Mouse (Mus musculus) lung, embryonic 14.5 days (tissue): ENCODE results near the gene Rps6ka1. TPM values are rescaled to one million over a fixed set of nuclear protein-coding genes. Genes with fewer than 3 reads are reported as not detected.
A peak's percentile ranks its signal among the peaks of the same experiment; 100 is the strongest.

Experiments
- ATAC-seq: fragments of 200-750 bp; cut with Nextera tagmentation; 2 replicates; pipeline ENCODE4 v1.8.0; 2017; ENCODE audit warnings: mild to moderate bottlenecking, moderate TSS enrichment, moderate library complexity; ENCODE audit not compliant: insufficient read depth
- DNase-seq: peaks from one replicate; pipeline ENCODE4 v3.0.0-alpha.2; 2015
- H3K27ac ChIP-seq: fragments of 300-500 bp; sonication (generic); 2 replicates; pipeline ENCODE4 v1.5.1; 2014; ENCODE audit warnings: low read depth, mild to moderate bottlenecking, moderate library complexity
- H3K27me3 ChIP-seq: fragments of 300-500 bp; sonication (generic); 2 replicates; pipeline ENCODE4 v1.6.1; 2014; ENCODE audit warnings: low read length, control low read depth; ENCODE audit not compliant: insufficient read depth
- H3K36me3 ChIP-seq: fragments of 300-500 bp; sonication (generic); 2 replicates; pipeline ENCODE4 v1.6.1; 2014; ENCODE audit warnings: control low read depth; ENCODE audit not compliant: insufficient read depth
- H3K4me1 ChIP-seq: fragments of 300-500 bp; sonication (generic); 2 replicates; pipeline ENCODE4 v1.6.1; 2014; ENCODE audit warnings: antibody characterized with exemption, control low read depth; ENCODE audit not compliant: insufficient read depth
- H3K4me2 ChIP-seq: fragments of 300-500 bp; sonication (generic); 2 replicates; pipeline ENCODE4 v1.6.1; 2014; ENCODE audit warnings: mild to moderate bottlenecking
- H3K4me3 ChIP-seq: fragments of 300-500 bp; sonication (generic); 2 replicates; pipeline ENCODE4 v1.5.1; 2014; ENCODE audit warnings: low read depth, low read length
- H3K9ac ChIP-seq: fragments of 300-500 bp; sonication (generic); 2 replicates; pipeline ENCODE4 v1.6.1; 2014
- H3K9me3 ChIP-seq: fragments of 300-500 bp; sonication (generic); 2 replicates; pipeline ENCODE4 v1.6.1; 2016; ENCODE audit warnings: low read depth, low read length, control low read depth
- CTCF ChIP-seq: IDR thresholded peaks from 2 replicates; pipeline ENCODE4 v1.5.1; 2016; ENCODE audit warnings: antibody characterized with exemption, low read depth
- WGBS: fragments of 180-500 bp; shearing (Covaris S2); extraction: QIAGEN DNeasy Blood & Tissue Kit; methylation state at CpG from one replicate; pipeline ENCODE4 v1.1.7; 2014; 5-methylcytosine and 5-hydroxymethylcytosine counted together
- polyA plus RNA-seq: library from polyadenylated mRNA; unstranded; fragments of >200 nt; fragmentation: Nextera tagmentation; extraction: Ambion mirVana; gene quantifications from 2 replicates; pipeline ENCODE4 v1.2.1, GENCODE M21; 2014

Gene Rps6ka1
- polyA plus RNA-seq, 1 experiment from 2014 or later, result 49.5 TPM

DNA sequence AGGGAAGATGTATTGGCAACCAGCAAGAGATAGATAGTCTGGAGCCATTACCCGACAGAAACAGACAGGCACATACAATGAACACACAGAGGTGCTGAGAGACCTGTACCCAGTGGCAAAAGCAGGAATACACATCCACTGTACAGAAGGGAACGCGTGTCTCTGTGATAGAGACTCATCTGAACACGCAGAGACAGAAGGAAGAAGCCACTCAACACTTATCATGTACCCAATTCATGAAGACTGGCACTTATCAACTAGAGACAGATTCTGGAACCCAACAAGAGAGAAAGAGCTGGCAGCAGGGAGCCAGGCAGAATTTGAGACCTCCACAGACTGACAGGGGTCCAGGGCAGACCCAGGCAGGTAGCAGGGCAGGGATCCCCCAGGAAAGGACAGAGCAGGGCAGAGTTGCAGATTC lies 14.2 kb downstream of the Rps6ka1 start:
- WGBS, result 83% methylated on average over 4 of the region's 4 CpGs
- no peak for TF ChIP-seq CTCF
- no peak overlapping the region; the same call in 1 of the 2 replicates for H3K4me2 ChIP-seq
- H3K27ac ChIP-seq, result 0 out of 2 replicates have a peak overlapping the region, but pooled peaks have one; percentile 12
- no peaks in the 10 kb centered on the region for H3K4me1 ChIP-seq
- no peak; the same call in 1 of the 2 replicates for ATAC-seq
- DNase-seq, result no peak
- H3K27me3 ChIP-seq, result no peaks in the 10 kb centered on the region
- H3K36me3 ChIP-seq, result peaks cover 15% of the 10 kb centered on the region; the same call in 1 of the 2 replicates
- no peaks in the 10 kb centered on the region for H3K9me3 ChIP-seq
- H3K9ac ChIP-seq, result no peak overlapping the region
- H3K4me3 ChIP-seq, result no peak overlapping the region

DNA sequence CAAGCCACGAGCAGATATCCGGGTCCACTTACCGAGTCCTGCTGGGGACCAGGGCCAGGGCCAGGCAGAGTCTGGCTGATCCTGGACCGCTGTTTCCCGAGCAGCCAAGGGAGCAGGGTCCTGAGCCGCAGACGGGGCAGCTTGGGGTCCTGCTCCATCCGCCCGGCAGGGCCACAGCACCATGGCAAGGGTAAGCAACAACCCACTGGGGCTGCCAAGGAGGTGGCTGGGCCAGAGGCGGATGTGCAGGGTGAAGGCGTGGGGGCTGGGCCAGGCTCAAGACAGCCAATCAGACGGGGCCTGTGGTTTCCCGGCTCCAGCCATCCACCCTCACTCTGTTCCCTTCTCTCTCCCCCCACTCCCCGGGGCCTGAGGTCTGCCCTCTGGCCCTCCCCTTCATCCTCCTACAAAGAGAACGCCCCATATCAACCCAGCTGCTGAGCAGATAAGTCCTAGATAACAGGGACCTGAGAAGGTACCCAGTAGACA lies 14.7 kb downstream of the Rps6ka1 start:
- Histone ChIP-seq H3K27ac (no peak overlapping the region), H3K4me2 (peak overlapping the region; percentile 15; the same call in 1 of the 2 replicates), H3K27me3 (no peaks in the 10 kb centered on the region), H3K4me1 (no peaks in the 10 kb centered on the region), H3K36me3 (peaks cover 20% of the 10 kb centered on the region; the same call in 1 of the 2 replicates), H3K4me3 (peak overlapping the region; percentile 6; the same call in 1 of the 2 replicates), H3K9ac (no peak overlapping the region; the same call in none of the 2 replicates), H3K9me3 (no peaks in the 10 kb centered on the region)
- TF ChIP-seq CTCF, result no peak
- WGBS, result 65% methylated on average over 15 of the region's 15 CpGs
- peak; percentile 56; the same call in 1 of the 2 replicates for ATAC-seq
- DNase-seq, result no peak

DNA sequence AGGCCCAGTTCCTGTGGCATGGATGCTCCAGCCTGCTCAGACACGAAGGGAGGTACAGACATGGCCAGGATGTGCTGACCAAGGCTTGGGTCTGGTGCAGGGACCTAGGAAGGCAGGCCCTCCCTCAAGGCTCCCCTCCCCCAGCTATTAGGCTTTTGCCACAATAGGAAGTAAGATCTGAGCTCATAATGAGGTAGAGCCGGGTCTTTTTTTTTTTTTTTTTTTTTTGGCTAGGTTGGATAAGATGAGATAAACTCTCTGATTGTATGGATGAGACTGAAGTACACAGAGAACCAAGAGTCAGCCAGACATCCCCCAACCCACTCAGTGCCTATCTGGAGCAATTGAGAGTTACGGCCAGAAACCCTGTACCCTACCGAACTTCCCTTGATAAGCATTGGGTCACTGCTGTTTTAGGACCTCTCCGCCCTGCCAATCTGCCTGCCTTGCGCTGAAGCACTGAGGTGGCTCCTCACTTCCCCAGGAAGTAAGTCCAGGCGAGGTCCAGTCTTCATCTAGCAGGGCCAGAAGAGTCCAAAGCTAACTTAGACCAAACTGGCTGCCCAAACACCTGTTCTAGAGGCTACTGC lies 15.3 kb downstream of the Rps6ka1 start:
- H3K4me2 ChIP-seq, result peak overlapping the region; percentile 24; the same call in 1 of the 2 replicates
- ATAC-seq, result no peak
- 71% methylated on average over 7 of the region's 7 CpGs for WGBS
- H3K4me1 ChIP-seq, result no peaks in the 10 kb centered on the region
- no peaks in the 10 kb centered on the region for H3K9me3 ChIP-seq
- H3K27ac ChIP-seq, result no peak overlapping the region
- no peak for DNase-seq
- H3K9ac ChIP-seq, result no peak overlapping the region; the same call in 1 of the 2 replicates
- peak overlapping the region; percentile 6; the same call in 1 of the 2 replicates for H3K4me3 ChIP-seq
- H3K36me3 ChIP-seq, result peaks cover 20% of the 10 kb centered on the region; the same call in 1 of the 2 replicates
- TF ChIP-seq CTCF, result no peak
- H3K27me3 ChIP-seq, result no peaks in the 10 kb centered on the region

DNA sequence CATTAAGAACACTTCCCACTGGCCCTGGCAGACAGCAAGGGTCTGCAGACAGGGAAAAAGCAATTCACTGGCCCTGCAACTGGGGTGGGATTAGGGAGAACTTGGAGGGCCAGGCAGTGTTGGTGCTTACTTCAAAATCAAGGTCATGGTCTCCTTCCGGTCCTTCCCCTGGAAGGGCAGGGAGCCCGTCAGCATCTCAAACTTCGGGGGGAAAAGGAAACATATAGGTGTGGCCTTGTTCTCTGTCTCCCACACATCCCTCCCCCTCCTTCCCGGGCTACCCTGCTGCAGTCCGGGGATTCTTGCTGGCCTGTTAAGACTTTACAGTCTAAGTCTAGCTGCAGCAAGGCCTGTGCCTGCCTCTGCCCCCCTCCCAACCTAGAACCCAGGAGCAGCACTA lies 22.4 kb downstream of the Rps6ka1 start:
- Histone ChIP-seq H3K36me3 (peaks cover 47% of the 10 kb centered on the region), H3K9ac (no peak overlapping the region)

DNA sequence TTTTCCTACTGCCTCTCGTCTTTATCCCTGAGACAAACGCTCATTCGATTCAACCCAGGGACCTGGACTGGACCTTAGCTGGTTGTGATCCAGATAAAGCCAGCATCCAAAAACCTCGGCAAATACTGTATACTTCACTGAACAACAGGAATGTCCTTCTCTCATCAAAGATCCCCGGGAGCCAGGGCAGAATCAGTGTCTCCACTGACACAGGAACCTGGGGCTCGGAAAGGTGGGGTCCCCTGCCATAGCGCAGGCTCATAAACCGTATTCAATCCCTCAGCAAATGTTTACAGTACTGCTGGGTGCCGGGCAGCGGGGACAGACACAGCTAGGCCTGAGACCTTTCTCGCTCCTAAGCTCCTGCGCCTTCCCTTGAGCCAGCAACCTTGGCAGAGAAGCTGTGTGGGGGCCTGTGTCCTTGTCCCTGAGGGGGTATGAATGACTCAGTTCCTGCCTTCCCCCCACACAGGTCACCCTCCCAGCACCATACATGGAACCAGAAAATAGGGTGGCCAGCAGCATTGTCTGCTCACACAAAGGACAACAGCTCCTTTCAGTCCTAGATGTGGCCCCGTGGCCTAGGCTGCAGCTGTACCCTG lies 23.1 kb downstream of the Rps6ka1 start:
- DNase-seq (no peak), ATAC-seq (no peak)
- Histone ChIP-seq H3K27me3 (no peaks in the 10 kb centered on the region), H3K36me3 (peaks cover 50% of the 10 kb centered on the region), H3K4me1 (no peaks in the 10 kb centered on the region), H3K4me3 (no peak overlapping the region), H3K27ac (no peak overlapping the region), H3K4me2 (no peak overlapping the region), H3K9ac (no peak overlapping the region), H3K9me3 (no peaks in the 10 kb centered on the region)
- WGBS, result 67% methylated on average over 13 of the region's 13 CpGs
- TF ChIP-seq CTCF, result no peak

More for the DNA sequence above, 22.4 kb downstream of the Rps6ka1 start:
- Histone ChIP-seq H3K27me3 (no peaks in the 10 kb centered on the region), H3K4me2 (no peak overlapping the region), H3K9me3 (no peaks in the 10 kb centered on the region), H3K4me3 (no peak overlapping the region), H3K27ac (no peak overlapping the region), H3K4me1 (no peaks in the 10 kb centered on the region)
- no peak for TF ChIP-seq CTCF
- WGBS, result 71% methylated on average over 5 of the region's 5 CpGs
- no peak for DNase-seq
- ATAC-seq, result no peak

DNA sequence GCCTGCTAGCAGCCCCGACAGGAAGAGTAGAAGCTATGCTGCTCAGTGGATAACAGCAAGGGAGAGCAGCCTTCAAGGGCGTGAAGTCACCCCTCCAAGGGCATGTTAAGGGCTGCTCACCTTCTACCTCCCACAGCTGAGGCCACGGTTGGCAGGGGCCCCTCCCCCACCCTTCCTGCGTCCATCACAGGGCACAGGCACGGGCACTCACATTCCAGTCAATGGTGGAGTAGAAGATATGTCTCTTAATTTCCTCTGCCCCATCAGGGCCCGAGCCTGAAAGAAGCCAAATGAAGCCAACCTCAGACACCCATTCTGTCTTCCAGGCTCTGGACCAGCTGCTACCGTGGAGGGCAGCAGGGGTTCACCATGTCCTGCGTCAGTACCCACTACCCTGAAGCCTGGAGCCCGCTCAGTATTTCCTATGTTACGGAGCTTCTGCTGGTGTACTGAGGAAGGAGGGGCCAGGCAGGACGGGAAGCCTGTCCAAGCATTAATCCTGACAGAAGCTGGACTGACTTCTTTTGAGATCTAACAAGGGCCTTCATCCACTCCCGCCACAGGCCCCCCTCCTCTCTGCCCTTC lies 23.7 kb downstream of the Rps6ka1 start:
- no peak for TF ChIP-seq CTCF
- Histone ChIP-seq H3K9me3 (no peaks in the 10 kb centered on the region), H3K9ac (no peak overlapping the region), H3K36me3 (peaks cover 52% of the 10 kb centered on the region), H3K27me3 (no peaks in the 10 kb centered on the region), H3K4me1 (no peaks in the 10 kb centered on the region), H3K4me2 (no peak overlapping the region), H3K27ac (no peak overlapping the region), H3K4me3 (no peak overlapping the region)
- ATAC-seq (no peak), DNase-seq (no peak)
- WGBS, result 68% methylated on average over 12 of the region's 12 CpGs

DNA sequence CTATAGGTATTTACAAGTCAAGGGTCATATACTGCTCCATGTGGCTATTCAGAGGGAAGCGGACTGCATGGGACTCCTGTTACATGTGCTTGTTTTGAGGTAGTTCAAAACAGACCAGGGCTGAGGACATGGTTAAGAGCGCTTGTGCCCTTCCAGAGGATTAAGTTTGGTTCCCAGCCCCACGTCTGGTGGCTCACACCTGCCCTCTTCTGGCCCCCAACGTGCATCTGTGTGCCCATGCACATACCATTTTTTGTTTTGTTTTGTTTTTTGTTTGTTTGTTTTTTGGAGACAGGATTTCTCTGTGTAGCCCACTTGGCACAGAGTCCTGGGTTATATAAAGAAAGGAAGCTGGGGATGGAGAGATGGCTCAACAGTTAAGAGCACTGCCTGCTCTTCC lies 30.1 kb downstream of the Rps6ka1 start:
- Histone ChIP-seq H3K4me1 (no peaks in the 10 kb centered on the region), H3K9me3 (no peaks in the 10 kb centered on the region), H3K36me3 (peaks cover 30% of the 10 kb centered on the region; the same call in 1 of the 2 replicates), H3K9ac (no peak overlapping the region), H3K27ac (no peak overlapping the region), H3K4me2 (no peak overlapping the region), H3K27me3 (no peaks in the 10 kb centered on the region), H3K4me3 (no peak overlapping the region)
- TF ChIP-seq CTCF, result 0 out of 2 replicates have a peak, but pooled peaks have one; percentile 7
- no peak for ATAC-seq
- WGBS, result 68% methylated on average over 4 of the region's 4 CpGs
- DNase-seq, result no peak
